Mouse (Mus musculus): ENCODE results near the gene Gpr142.

Gene Gpr142

DNA sequence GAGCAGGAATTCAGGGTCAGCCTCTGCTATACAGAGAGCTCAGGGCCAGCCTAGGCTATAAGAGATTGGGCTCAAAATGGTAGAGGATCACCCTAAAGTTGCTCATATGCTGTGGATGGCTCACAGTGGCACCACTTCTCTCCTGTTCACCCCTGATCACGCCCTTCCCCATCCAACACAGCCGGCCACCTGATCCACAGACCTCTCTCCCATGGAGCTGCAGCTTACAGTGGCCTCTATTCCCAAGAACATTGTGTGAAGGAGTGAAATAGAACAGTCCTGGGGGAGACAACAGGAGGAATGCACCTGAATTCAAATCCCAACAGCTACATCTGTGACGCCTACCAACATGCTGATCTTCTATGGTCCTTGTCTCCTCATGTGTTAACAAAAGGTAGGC, at the start of gene Gpr142:
Gpr142 (plus strand) TSS at position 301 of the 400 bp plus-strand sequence.
- no peak for DNase-seq

DNA sequence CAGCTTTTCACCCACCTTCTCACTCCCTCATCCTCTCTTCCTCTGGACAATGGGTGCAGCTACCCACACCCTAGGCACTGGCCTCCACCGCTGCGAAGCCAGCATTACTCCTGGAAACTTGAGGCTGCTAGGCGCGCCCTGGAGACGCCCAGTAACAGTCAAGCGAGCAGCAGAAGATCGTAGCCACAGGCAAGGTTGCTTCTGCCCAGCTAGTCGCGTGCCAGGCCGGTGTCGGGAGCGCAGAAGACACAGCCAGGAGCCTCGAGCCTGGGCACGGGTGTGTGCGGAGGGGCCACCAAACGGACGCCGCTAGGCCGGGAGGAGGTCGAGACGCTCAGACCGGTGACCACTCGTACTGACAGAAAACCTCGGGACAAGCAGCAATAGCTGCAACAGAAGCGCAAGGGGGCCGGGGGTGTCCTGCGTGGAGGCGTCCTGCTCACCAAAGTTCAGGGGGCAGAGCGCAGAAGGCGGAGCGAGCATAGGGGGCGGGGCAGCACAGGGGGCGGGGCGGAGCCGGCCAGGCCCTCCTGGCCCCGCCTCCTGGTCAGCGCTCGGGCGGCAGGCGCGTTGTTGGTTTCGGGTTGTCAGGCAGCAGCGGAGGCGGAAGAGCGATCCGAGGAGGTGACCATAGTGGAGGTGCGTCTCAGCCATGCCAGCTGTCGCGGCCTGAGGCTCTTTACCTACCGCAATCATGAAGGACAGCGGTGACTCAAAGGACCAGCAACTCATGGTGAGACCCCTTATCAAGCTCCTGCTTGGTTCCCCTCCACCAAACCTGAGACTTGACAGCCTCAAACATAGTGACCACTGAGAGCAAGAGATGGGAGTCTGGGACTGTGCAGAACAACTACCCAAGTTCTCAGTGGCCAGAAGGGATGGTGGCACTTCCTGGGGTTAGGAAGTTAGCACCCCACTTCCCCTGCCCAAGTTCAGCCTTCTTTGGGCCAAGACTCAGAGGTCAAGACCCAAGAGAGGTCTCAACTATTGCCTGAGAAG, 33.6 kb upstream of the Gpr142 start, which contains the start of gene Kif19a:
Kif19a (plus strand) TSS at position 569 of the 999 bp plus-strand sequence.
- peak; percentile 62 for DNase-seq

- no peak for DNase-seq
Measured at GRCm38 (mm10) chr11:114769911-114770310, 28.8 kb upstream of the Gpr142 start.

- no peak for DNase-seq
Measured at GRCm38 (mm10) chr11:114771896-114772295, 26.8 kb upstream of the Gpr142 start.

- no peak for DNase-seq
Measured at GRCm38 (mm10) chr11:114780076-114780475, 18.6 kb upstream of the Gpr142 start.

DNA sequence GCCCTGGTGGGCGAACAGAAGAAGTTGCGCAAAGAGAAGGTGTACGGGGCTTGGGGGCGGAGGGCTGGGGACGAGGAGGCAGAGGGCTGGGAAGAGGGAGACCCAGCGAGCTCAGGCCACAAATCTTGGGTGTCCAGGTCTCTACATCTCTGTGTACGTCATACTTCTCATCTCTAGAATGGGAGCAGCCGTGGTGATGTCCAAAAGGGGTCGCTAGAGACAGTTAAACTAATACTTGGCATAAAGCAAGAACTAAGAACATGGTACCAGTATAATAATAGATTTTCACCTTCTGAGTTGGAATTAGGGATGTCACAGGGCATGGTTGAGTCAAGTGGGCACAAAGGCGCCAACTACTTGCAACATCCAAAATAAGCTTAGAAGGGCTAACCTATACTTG, 12.8 kb upstream of the Gpr142 start:
- DNase-seq, result no peak

- no peak for DNase-seq
Measured at GRCm38 (mm10) chr11:114786326-114786725, 12.4 kb upstream of the Gpr142 start.

- no peak for DNase-seq
Measured at GRCm38 (mm10) chr11:114787611-114788010, 11.1 kb upstream of the Gpr142 start.

DNA sequence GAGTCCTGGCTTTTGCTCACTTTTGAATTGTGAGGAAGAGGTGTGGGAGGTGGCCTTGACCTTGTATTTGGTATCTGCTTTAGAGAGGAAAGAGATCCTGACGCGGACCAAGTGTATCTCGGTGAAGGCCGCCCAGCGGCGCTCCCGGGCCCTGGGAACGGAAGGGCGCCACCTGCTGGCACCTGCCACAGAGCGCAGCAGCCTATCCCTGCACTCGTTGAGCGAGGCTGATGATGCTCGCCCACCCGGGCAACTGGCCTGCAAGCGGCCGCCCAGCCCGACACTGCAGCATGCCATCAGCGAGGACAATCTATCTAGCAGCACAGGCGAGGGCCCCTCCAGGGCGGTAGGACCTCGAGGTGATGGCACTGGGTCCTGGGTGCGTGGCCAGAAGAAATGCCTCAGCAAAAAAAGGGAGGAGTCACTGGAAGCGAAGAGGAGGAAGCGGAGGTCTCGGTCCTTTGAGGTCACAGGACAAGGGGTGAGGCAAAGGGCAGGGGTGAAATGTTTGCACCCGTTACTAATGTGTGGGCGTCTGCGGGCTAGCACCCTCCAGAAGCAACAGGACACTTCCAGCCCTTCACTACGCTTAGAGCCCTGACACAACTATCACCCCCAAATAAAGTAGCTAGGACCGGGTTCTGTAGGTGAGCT, 9.5 kb upstream of the Gpr142 start:
- peak; percentile 86 for DNase-seq

- no peak for DNase-seq
Measured at GRCm38 (mm10) chr11:114789716-114790115, 9.0 kb upstream of the Gpr142 start.

GRCm38 (mm10) chr11:114790171-114790570, 8.6 kb upstream of the Gpr142 start:
- no peak for DNase-seq

DNA sequence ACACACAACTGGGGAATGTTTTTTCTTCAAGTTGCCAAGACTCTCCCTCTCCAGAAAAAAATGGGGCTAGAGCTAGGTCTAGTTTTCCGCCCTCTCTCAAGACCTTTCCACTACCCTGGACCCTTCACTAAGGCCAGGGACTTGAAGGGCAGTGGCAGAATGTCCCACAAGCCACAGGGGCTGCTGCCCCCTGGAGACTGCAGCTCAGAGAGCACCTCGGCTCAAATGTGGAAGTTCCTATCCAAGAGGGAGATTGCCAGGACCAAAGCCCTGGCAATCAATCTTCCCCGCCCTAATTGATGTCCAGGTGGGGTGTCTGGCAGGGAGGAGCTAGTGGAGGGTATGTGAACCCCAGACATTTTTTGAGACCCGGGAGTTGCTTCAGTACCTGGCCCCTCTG, 7.9 kb upstream of the Gpr142 start:
- no peak for DNase-seq

- DNase-seq, result no peak
Measured at GRCm38 (mm10) chr11:114791351-114791889, 7.3 kb upstream of the Gpr142 start.

- DNase-seq, result no peak
Measured at GRCm38 (mm10) chr11:114791891-114792411, 6.8 kb upstream of the Gpr142 start.

DNA sequence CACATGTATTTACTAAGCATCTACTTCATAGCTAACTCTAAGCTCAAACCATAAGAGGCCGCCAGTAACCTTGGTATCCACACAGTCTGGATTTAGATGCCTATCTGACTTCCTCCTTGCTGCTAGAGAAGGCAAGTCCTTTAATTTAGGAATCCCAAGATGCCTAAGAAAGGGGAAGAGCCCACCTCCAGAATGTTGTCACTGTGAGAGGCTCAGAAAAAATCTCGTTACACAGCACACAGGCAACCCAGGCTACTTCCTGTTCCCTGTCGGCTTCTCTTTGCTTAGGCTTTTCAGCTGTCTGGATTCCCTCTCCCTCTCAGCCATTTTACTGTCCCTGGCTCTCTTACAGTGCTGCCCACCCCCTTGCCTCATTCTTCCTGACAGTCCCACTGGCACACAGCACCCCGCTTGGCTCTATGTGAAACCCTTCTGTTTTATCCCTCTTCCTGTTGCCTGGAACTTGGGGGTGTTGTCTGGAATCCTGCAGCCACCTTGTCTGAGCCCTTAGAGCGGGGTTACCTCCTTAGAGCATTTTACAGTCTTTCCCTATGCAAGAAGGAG, 5.7 kb upstream of the Gpr142 start:
- DNase-seq, result no peak

DNA sequence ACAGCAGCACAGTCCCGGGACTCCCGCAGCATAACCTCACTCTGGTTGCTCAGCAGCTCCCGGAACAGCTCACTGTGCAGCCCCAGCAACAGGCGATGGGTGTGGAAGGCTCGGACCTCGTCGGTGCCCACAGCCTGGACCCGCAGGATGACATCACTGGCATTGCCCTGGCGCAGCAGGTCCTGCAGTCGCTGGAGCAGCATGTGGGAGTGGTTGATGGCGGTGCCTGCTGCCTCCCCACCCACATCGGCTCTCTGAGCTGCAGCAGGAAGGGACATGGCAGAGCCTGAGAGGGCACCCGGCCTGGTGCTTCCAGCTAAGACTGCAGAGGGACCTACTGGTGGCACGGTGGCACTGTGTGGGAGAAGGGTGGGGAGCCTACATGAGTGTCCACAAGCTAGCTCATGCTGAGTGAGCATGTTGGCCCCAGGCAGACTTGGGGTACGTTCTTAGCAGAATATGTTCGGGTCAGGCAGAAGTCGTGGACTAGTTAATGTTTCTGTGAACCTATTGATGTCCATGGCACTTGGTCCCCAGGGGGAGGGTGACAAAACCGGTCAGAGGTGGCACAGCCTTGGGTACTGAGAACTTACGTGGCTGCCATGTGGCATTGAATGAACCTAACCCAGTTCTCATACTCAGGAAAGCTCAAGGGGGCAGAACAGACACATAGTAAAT, 4.7 kb upstream of the Gpr142 start:
- DNase-seq, result no peak

GRCm38 (mm10) chr11:114794691-114795090, 4.0 kb upstream of the Gpr142 start:
- no peak for DNase-seq

GRCm38 (mm10) chr11:114795231-114795746, 3.4 kb upstream of the Gpr142 start:
- DNase-seq, result peak; percentile 20

- DNase-seq, result no peak
Measured at GRCm38 (mm10) chr11:114795848-114796322, 2.8 kb upstream of the Gpr142 start, which contains the start of gene Btbd17. Btbd17 (minus strand) TSS chr11:114795945.

DNA sequence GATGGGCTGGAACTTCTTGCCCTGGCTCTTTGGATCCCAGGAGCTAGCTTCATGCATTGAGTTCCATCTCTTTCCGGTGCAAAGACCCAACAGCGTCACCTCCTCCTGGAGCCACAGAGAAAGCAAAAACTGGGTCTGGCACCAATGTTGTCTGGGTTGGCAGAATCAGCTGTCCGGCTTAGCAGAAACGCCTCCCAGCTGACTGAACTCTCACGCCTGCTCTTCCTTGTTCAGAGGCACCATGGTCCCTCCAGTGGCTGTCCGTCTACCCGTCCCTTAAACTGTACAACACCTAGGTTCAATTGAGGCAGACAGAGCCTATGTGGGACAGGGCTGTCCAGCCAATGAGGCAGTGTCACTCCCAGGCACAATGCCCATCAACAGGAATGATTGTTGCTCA, 1.5 kb upstream of the Gpr142 start:
- DNase-seq, result no peak

DNA sequence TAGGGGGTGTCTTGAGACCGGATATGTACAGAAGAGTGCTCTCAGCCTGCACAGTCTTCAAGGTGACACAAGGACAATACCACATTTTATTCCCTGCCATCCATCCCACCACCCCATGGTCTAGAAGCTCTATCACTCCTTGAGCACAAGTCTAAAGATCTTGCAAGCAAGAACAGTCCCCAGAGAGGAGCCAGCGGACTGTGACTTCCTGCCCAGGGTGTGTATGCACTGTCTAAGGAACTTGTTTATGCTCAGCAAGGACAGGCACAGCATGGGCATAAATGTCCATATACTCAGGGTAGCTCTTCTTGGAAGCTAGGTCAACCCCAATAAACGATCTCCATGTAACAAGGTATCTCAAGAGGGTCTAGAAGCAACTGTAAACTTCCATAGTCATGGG, 743 bp upstream of the Gpr142 start:
- DNase-seq, result no peak

- DNase-seq, result no peak
Measured at GRCm38 (mm10) chr11:114801906-114802305, 3.2 kb downstream of the Gpr142 start.
